29 mouse cellular contexts compared by ENCODE assay signal in the genomic region with DNA sequence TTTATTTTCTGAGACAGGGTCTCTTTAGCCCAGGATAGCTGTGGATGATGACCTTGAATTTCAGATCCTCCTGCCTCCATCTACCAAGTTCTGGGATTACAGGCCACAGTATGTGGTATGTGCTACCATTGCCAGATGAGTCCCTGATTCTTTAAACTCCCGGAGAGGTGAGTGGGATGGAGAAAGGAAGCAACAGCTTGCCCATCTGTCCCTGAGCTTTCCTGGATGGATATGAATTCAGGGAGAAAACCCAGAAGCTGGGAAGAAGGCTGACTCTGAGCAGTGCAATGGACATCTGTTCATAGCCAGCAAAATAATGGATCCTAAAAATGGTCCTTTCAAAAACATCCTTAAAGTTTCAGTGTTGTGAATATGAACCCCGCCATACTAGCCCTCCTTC. TPM values are rescaled to one million over a fixed set of nuclear protein-coding genes. Genes with fewer than 3 reads are reported as not detected.
DNase-seq lines count a peak whose midpoint lies in the region; ATAC-seq lines count a peak whose summit lies in the region.
"Had no signal": no experiment of that assay in that cellular context is flagged by ENCODE, and none has a peak within 500 bp of the region (broad histone marks: within the 10 kb centered on the region; RNA-seq: fewer than 3 reads in every experiment).

No protein-coding gene starts in this region.

- no peaks in the 10 kb centered on the region for H3K36me3 ChIP-seq in hindbrain, embryonic 13.5 days
- H3K36me3 ChIP-seq: hindbrain, embryonic 12.5 days; liver, embryonic 12.5 days; neural tube, embryonic 12.5 days had no signal

- no peaks in the 10 kb centered on the region for H3K4me1 ChIP-seq in hindbrain, embryonic 13.5 days (replicated peaks)
- H3K4me1 ChIP-seq: heart, embryonic 10.5 days; heart, embryonic 15.5 days; hindbrain, embryonic 12.5 days; liver, embryonic 12.5 days; neural tube, embryonic 12.5 days had no signal

- no peak for ATAC-seq in hindbrain, embryonic 13.5 days (ENCODE audit: low FRiP score)
- ATAC-seq: forebrain, embryonic 16.5 days; intestine, embryonic 16.5 days; liver, embryonic 12.5 days; midbrain, embryonic 16.5 days had no signal

- H3K4me3 ChIP-seq in hindbrain, embryonic 13.5 days = no peak overlapping the region
- H3K4me3 ChIP-seq: erythroblast, embryonic 14.5 days; heart, embryonic 10.5 days; heart, embryonic 15.5 days; hindbrain, embryonic 12.5 days; liver, embryonic 12.5 days; neural tube, embryonic 12.5 days had no signal

- intact Hi-C loops in left cerebral cortex, postnatal 36 days (cut with DNase I) = no loop called here
- intact Hi-C loops in left cerebral cortex, postnatal 10 days (cut with DNase I) = no loop called here

- H3K9me3 ChIP-seq in hindbrain, embryonic 13.5 days = no peaks in the 10 kb centered on the region
- H3K9me3 ChIP-seq: heart, embryonic 10.5 days; heart, embryonic 15.5 days; hindbrain, embryonic 12.5 days; neural tube, embryonic 12.5 days had no signal

- WGBS in hindbrain, embryonic 13.5 days = 87% methylated on average over 2 of the region's 2 CpGs

- H3K27ac ChIP-seq in hindbrain, embryonic 13.5 days = no peak overlapping the region
- H3K27ac ChIP-seq: heart, embryonic 10.5 days; heart, embryonic 15.5 days; hindbrain, embryonic 12.5 days; kidney, postnatal 0 days; liver, embryonic 12.5 days; neural tube, embryonic 12.5 days had no signal

- H3K9ac ChIP-seq in hindbrain, embryonic 13.5 days = no peak overlapping the region
- H3K9ac ChIP-seq: heart, embryonic 15.5 days; hindbrain, embryonic 12.5 days; liver, embryonic 12.5 days; liver, postnatal 0 days; neural tube, embryonic 12.5 days had no signal

- H3K27me3 ChIP-seq in hindbrain, embryonic 13.5 days = no peaks in the 10 kb centered on the region
- H3K27me3 ChIP-seq: heart, embryonic 15.5 days; hindbrain, embryonic 12.5 days; liver, embryonic 12.5 days; neural tube, embryonic 12.5 days had no signal

- H3K4me2 ChIP-seq in hindbrain, embryonic 13.5 days = no peak overlapping the region
- H3K4me2 ChIP-seq: heart, embryonic 15.5 days; hindbrain, embryonic 12.5 days; liver, embryonic 12.5 days; midbrain, embryonic 11.5 days; neural tube, embryonic 12.5 days had no signal

- peak; percentile 21 for DNase-seq in layer of hippocampus, adult 11-12 months (ENCODE audit: low spot score)
- no peak for DNase-seq in layer of hippocampus, postnatal 25 days (ENCODE audit: extremely low spot score in 1 of 2, low spot score in 1 of 2)
- DNase-seq in left cerebral cortex, postnatal 36 days (ENCODE audit: low spot score in 2 of 2) = peak; percentile 17 to 24
- no peak for DNase-seq in left cerebral cortex, postnatal 10 days (ENCODE audit: extremely low spot score in 1 of 2, low spot score in 2 of 2)
- DNase-seq in layer of hippocampus, adult 8-10 months (ENCODE audit: low spot score in 2 of 2) = peak; percentile 33 to 34
- DNase-seq in layer of hippocampus, postnatal 14 days (ENCODE audit: low spot score in 2 of 2) = peak; percentile 5 to 6
- no peak for DNase-seq in natural killer cell, adult 2 months (ENCODE audit: low spot score in 2 of 2)
- DNase-seq: adrenal gland, postnatal 25 days; B cell, adult 2 months; cerebellum, adult 18-20 months; cerebellum, postnatal 14 days; gastrocnemius, postnatal 14 days; kidney, adult 8-10 months; kidney, postnatal 4 days; liver, postnatal 0 days; lung, postnatal 36 days had no signal

RNA-seq across cellular contexts. Expression of gene Polr2m, which starts 49.3 kb away (rescaled TPM):
- 100 to 1,000 TPM; 148 to 165 TPM for total RNA-seq in layer of hippocampus, postnatal 25 days (2021)
- 100 to 1,000 TPM; 190 to 225 TPM for total RNA-seq in left cerebral cortex, postnatal 36 days (2021)
- 100 to 1,000 TPM; 189 TPM for total RNA-seq in left cerebral cortex, postnatal 10 days (2021)
- total RNA-seq in layer of hippocampus, adult 8-10 months (2022) = 100 to 1,000 TPM; 163 to 180 (median 168) TPM
- 100 to 1,000 TPM; 152 to 155 TPM for total RNA-seq in layer of hippocampus, postnatal 14 days (2021)
- 320 and 335 TPM in 2 replicates for polyA plus RNA-seq in hindbrain, embryonic 13.5 days (2015; fragmentation: Nextera tagmentation; extraction: Ambion mirVana)

RNA-seq across cellular contexts. Expression of gene Myzap, which starts 57.1 kb away (rescaled TPM):
- 1 to 10 TPM in 1 of 2 experiments, under 1 TPM in 1; 0.77 to 1.1 TPM for total RNA-seq in layer of hippocampus, postnatal 25 days (2021)
- 1 to 10 TPM in 1 of 2 experiments, under 1 TPM in 1; 0.86 to 3.1 TPM for total RNA-seq in left cerebral cortex, postnatal 36 days (2021)
- 1 to 10 TPM; 1.9 to 3.0 TPM for total RNA-seq in left cerebral cortex, postnatal 10 days (2021)
- 1 to 10 TPM; 1.3 to 2.1 (median 1.5) TPM for total RNA-seq in layer of hippocampus, adult 8-10 months (2022)
- total RNA-seq in layer of hippocampus, postnatal 14 days (2021) = 1 to 10 TPM; 1.0 to 1.1 TPM
- polyA plus RNA-seq in hindbrain, embryonic 13.5 days (2015; fragmentation: Nextera tagmentation; extraction: Ambion mirVana) = 3.2 and 3.7 TPM in 2 replicates
- total RNA-seq: granulocyte monocyte progenitor cell, adult 5-6 weeks had no signal
- polyA plus RNA-seq: erythroblast, embryonic 14.5 days had no signal

Comparison
In these comparisons a context has a peak if more than half of its experiments do, and no peak if none do; other contexts are left out.
1. DNase-seq: peak in layer of hippocampus, adult 11-12 months (single experiment), left cerebral cortex, postnatal 36 days (2 of 2), layer of hippocampus, adult 8-10 months (2 of 2) and layer of hippocampus, postnatal 14 days (2 of 2); none in layer of hippocampus, postnatal 25 days (0 of 2), left cerebral cortex, postnatal 10 days (0 of 2) and natural killer cell, adult 2 months (0 of 2).